Mouse (Mus musculus): ENCODE data around the gene Cacng4.

DNA sequence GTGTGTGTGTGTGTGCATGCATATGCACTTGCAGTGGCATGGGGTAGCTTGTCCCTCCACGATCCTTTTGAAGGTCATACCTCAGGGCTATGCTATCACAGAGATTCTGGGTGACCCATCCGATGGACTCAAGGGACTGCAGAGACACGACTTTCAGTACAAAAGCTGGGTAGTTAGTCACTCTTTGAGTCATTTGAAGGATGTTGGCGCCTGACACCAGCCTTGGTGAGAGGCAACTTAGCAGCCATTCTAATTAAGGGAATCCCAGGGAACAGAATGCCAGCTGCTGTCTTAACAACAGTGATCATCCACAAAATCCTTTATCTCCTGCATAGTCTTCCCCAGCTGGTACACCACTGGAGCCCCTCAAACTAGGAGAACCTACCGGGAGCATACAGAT, 45.2 kb downstream of the Cacng4 start:
- TF ChIP-seq CTCF (IDR thresholded peaks at IDR 0.05; ENCODE audit: extremely low read depth, insufficient read depth, low read length) (no peak), POLR2A (IDR thresholded peaks at IDR 0.05; ENCODE audit: extremely low read depth, insufficient read depth, low read length) (no peak)
